Mouse (Mus musculus) erythroblast, adult 5-6 weeks (primary cell): ENCODE data around the gene Pigl. TPM values are rescaled to one million over a fixed set of nuclear protein-coding genes. Genes with fewer than 3 reads are reported as not detected.
"Not testable (repeated sequence)": the region's sequence is repeated elsewhere in the genome, so short reads cannot be mapped to it uniquely, and the experiment has no call there.

Experiments used
- ATAC-seq: replicated peaks from 2 replicates; pipeline ENCODE4 v1.8.0; 2016; ENCODE audit warnings: moderate number of reproducible peaks, mild to moderate bottlenecking, moderate TSS enrichment, inconsistent platforms; ENCODE audit not compliant: poor library complexity, low FRiP score, severe bottlenecking
- total RNA-seq, 2 experiments: library from RNA; stranded (forward) in 1 of 2; stranded (reverse) in 1 of 2; fragments of 150-400 nt in 1 of 2; fragments of 200-764, 138-1000 nt in 1 of 2; gene quantifications; 2 replicates each; pipeline versions ENCODE4 v1.2.3 to v1.2.4; 2015 to 2017; ENCODE audit warnings: low replicate concordance in 2 of 2

Gene Pigl
- total RNA-seq, 2 experiments from 2014 or later: 0.38 to 1.1 TPM

GRCm38 (mm10) chr11:62465849-62466248, 7.6 kb downstream of the Pigl start:
- no peak for ATAC-seq

GRCm38 (mm10) chr11:62466546-62466945, 8.3 kb downstream of the Pigl start:
- ATAC-seq: 0 out of 2 replicates have a peak, but pooled peaks have one; percentile 17

DNA sequence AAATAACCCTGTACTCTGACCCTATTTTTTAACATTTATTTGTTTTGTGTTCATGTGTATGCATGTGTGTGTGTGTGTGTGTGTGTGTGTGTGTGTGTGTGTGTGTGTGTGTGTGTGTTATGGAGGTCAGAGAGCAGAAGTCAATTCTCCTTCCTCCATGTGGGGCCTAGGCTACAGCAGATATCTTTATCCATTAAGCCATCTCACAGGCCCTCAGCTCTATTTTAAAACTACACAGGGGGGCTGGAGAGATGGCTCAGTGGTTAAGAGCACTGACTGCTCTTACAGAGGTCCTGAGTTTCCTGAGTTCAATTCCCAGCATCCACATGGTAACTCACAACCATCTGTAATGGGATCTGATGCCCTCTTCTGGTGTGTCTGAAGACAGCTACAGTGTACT, 9.0 kb downstream of the Pigl start:
- not testable (repeated sequence) for ATAC-seq

GRCm38 (mm10) chr11:62470451-62470850, 12.2 kb downstream of the Pigl start:
- ATAC-seq: no peak

DNA sequence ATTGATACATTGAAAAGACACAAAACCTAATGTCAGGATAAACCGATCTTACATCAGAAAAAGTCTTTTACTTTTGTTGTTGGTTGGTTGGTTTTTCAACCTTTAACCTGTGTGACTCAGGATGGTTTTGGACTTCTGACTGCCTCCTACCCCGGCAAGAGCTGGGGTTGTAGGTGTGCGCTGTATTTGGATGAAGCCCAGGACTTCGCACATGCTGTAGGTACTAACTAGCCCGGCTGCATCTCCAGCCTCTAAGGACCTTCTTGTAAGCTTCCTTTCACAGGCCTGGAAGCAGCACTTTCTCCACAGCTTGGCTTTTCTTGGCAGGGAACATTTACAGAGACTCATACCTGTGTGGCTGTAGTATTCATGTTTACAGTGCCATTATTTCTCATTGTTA, 15.3 kb downstream of the Pigl start:
- no peak for ATAC-seq

- no peak for ATAC-seq
These were observed 17.9 kb downstream of the Pigl start for GRCm38 (mm10) chr11:62476156-62476555.

GRCm38 (mm10) chr11:62478931-62479330, 20.7 kb downstream of the Pigl start:
- ATAC-seq: no peak

DNA sequence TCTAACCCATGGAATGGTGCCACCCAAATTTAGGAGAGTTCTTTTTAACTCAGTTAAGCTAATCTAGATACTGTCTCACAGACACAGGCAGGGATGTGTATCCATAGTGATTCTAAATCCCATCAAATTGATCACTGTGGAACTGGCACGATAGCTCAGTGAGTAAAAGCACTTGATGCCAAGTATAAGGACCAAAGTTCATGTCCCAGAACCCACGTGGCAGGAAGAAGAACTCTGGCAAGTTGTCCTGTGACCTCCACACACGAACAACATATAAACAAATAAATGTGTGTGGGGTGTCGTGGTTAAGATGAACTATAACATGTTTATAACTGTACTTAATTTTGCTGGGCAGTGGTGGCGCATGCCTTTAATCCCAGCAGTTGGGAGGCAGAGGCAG, 21.3 kb downstream of the Pigl start:
- no peak for ATAC-seq

DNA sequence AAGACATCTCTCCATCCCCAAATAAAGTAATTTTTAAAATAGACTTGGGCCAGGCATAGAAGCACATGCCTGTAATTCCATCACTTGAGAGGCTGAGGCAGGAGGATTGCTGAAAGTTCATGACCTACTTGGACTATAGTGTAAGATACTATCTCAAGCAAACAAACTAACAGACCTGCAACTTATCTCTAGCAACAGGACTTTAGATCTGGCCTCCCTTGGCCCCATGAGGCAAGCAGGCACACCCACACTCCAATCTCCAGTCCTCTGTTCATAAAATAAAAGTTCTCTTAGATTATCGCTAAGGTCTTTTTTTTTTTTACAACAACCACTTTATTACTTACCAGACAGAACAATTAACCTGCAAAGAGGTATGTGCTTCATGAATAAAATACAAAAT, 28.7 kb downstream of the Pigl start:
- no peak for ATAC-seq

DNA sequence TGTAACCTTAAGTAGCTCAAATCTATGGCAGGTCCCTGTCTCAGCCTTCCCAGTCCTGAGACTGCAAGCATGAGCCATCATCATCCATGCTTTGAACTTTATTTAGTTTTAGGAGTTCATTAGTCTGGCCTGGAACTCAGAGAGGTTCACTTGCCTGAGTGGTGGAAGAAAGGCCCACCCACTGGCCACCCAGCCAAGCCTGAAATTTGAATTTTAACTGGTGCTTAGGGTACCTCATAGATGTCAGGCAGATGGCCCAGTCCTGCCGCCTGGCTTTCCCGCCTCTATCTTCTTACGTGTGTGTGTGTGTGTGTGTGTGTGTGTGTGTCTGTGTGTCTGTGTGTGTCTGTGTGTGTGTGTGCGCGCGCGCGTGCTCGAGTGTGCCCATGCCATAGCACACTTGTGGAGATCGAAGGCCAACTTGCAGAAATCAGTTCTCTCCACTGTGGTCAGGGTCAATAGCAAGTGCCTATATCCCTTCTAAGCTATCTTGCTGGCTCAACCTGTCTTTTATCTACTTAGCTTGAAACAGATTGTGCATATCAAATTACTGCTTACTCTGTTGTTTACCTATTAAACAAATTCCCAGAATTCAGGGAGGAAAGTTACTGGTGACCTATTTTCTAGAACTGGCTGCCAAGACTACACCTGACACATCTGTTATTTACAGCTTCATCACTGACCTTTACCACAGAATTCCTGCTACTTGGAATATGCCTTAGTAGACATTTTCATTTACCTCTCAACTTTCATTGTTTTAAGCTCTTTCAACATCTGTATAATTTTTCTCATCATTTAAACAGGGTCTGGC, 29.5 kb downstream of the Pigl start:
- no peak for ATAC-seq

- no peak for ATAC-seq
These were observed 35.4 kb downstream of the Pigl start for GRCm38 (mm10) chr11:62493701-62494100.

- no peak for ATAC-seq
These were observed 36.6 kb downstream of the Pigl start for GRCm38 (mm10) chr11:62494754-62495275.

DNA sequence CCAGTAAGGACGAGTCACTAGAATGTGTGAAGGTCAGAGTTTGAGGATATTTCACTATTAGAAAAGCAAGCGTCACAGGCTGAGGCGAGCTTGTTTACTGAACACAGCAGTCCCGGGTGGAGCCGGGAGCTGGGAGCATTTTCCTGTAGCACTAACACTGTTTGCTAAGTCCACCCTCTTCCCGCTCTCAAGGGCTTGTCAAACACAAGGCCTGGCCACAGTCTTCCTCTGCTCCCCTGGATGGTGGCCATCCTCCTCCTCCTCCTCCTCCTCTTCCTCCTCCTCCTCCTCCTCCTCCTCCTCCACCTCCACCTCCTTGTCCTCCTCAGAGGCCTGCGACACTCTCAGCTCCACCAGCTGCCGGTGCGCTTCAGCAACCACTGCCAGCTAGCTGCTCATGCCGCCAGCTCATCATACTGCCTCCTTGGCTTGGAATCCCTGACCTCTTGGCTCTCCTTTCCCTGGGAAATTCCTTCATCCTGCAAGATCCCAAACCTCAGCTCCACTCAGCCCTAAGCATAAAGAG, 37.1 kb downstream of the Pigl start:
- no peak for ATAC-seq

- ATAC-seq: peak; percentile 88
These were observed 38.0 kb downstream of the Pigl start for GRCm38 (mm10) chr11:62496151-62496715.

- ATAC-seq: no peak
These were observed 38.9 kb downstream of the Pigl start for GRCm38 (mm10) chr11:62497181-62497580.

GRCm38 (mm10) chr11:62498802-62499201, 40.5 kb downstream of the Pigl start:
- ATAC-seq: no peak

DNA sequence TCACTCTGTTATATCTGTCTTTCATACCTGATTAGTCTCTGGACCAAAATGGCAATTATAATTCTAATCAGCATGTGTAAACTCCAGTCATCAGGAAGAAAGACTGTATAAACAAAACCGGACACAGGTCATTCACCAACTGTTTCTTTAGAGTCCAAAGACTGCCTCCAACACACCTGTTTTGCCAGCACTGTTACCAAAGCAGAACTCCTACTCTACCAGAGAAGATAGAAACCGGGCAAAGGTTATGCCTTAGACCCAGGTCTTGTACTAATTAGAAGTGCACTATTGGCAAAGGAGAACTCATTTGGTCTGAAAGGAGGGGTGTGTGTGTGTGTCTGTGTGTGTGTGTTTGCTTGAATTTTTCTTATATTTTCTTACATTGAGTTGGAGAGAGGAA, 42.3 kb downstream of the Pigl start:
- no peak for ATAC-seq

GRCm38 (mm10) chr11:62507683-62508082, 49.4 kb downstream of the Pigl start:
- no peak for ATAC-seq

DNA sequence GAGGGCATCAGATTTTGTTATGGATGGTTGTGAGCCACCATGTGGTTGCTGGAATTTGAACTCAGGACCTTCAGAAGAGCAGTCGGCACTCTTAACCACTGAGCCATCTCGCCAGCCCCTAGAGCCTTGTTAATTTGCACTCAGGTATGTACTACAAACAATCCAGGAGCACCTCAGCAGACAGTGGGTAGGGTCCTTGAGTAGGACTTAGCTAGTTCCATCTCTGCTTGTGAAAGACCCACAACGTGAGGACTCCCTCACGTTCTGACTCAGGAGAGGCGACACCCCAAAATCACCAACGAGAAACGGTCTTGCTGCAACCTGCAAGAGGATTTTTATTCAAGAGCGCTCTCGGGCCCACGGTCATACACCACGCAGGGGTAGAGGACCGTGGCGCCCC, 50.1 kb downstream of the Pigl start:
- ATAC-seq: not testable (repeated sequence)

DNA sequence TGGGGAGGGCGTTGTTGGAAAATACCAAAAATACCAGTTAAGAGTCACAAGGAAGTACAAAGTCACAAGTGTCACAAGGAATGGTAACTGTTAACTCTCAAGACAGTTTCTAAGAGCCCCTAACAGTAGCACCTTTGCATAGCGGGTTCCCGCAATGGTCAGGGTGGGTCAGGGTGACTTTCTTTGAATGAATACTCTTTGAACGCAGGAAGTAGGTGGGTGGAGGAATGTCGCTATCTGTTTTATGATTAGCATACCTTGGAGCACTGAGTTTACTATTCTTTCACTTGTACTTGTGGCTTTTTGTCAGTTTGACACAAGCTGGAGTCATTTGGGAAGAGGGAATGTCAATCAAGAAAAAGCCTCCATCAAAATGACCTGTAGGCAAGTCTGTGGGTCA, 50.6 kb downstream of the Pigl start:
- not testable (repeated sequence) for ATAC-seq

DNA sequence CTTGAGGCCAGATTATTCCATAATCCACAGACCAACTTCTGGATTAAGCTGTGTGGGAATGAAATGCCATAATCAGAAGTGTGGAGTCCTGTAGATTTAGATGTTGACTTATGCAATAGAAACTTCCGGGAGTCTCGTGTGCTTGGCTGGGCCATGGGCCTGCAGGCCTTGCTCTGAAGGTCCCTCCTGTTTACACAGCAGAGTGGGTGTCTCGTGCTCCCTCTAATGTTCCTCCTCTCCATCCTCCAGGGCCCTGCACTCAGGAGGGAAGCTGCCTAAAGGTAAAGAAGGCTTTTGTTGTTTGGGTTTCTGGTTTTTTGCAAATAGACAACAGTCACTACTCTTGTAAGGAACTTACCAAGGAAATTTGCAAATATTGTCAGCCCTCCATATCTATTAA, 51.3 kb downstream of the Pigl start:
- ATAC-seq: no peak
